Mouse (Mus musculus) thymus, postnatal 0 days (tissue): ENCODE data around the gene Syt1. TPM values are rescaled to one million over a fixed set of nuclear protein-coding genes. Genes with fewer than 3 reads are reported as not detected.

Experiments used
- DNase-seq: peaks from one replicate; pipeline ENCODE4 v3.0.0-alpha.2; 2015; ENCODE audit warnings: low spot score
- polyA plus RNA-seq: library from polyadenylated mRNA; unstranded; fragments of >200 nt; fragmentation: Nextera tagmentation; extraction: Ambion mirVana; gene quantifications from 2 replicates; pipeline ENCODE4 v1.2.1, GENCODE M21; 2015

Syt1 gene
- polyA plus RNA-seq, 1 experiment from 2014 or later = 1.8 TPM

- no peak for DNase-seq
These were observed 125.0 kb downstream of the Syt1 start for GRCm38 (mm10) chr10:108885769-108886168.

GRCm38 (mm10) chr10:108884520-108884919 lies 126.3 kb downstream of the Syt1 start:
- DNase-seq = no peak

GRCm38 (mm10) chr10:108880372-108880771 lies 130.4 kb downstream of the Syt1 start:
- DNase-seq = no peak

GRCm38 (mm10) chr10:108875730-108876129 lies 135.1 kb downstream of the Syt1 start:
- DNase-seq = no peak

GRCm38 (mm10) chr10:108874687-108875086 lies 136.1 kb downstream of the Syt1 start:
- no peak for DNase-seq

GRCm38 (mm10) chr10:108872359-108872758 lies 138.4 kb downstream of the Syt1 start:
- DNase-seq = no peak

- DNase-seq = no peak
These were observed 140.2 kb downstream of the Syt1 start for GRCm38 (mm10) chr10:108870586-108870985.

- DNase-seq = no peak
These were observed 142.6 kb downstream of the Syt1 start for GRCm38 (mm10) chr10:108868136-108868535.

GRCm38 (mm10) chr10:108867202-108867601 lies 143.6 kb downstream of the Syt1 start:
- DNase-seq = no peak

GRCm38 (mm10) chr10:108865586-108865985 lies 145.2 kb downstream of the Syt1 start:
- DNase-seq = no peak

- no peak for DNase-seq
These were observed 154.8 kb downstream of the Syt1 start for GRCm38 (mm10) chr10:108855986-108856385.

GRCm38 (mm10) chr10:108852757-108853156 lies 158.0 kb downstream of the Syt1 start:
- DNase-seq = no peak

- DNase-seq = no peak
These were observed 173.3 kb downstream of the Syt1 start for GRCm38 (mm10) chr10:108837434-108837833.

GRCm38 (mm10) chr10:108832248-108832647 lies 178.5 kb downstream of the Syt1 start:
- no peak for DNase-seq

- DNase-seq = no peak
These were observed 179.0 kb downstream of the Syt1 start for GRCm38 (mm10) chr10:108831801-108832200.

GRCm38 (mm10) chr10:108822273-108822672 lies 188.5 kb downstream of the Syt1 start:
- no peak for DNase-seq

GRCm38 (mm10) chr10:108815339-108815738 lies 195.4 kb downstream of the Syt1 start:
- DNase-seq = no peak

- DNase-seq = no peak
These were observed 206.4 kb downstream of the Syt1 start for GRCm38 (mm10) chr10:108804380-108804779.

GRCm38 (mm10) chr10:108800776-108801175 lies 210.0 kb downstream of the Syt1 start:
- DNase-seq = no peak

GRCm38 (mm10) chr10:108798826-108799225 lies 212.0 kb downstream of the Syt1 start:
- no peak for DNase-seq

- no peak for DNase-seq
These were observed 228.0 kb downstream of the Syt1 start for GRCm38 (mm10) chr10:108782817-108783216.

GRCm38 (mm10) chr10:108780614-108781013 lies 230.2 kb downstream of the Syt1 start:
- no peak for DNase-seq

- no peak for DNase-seq
These were observed 234.0 kb downstream of the Syt1 start for GRCm38 (mm10) chr10:108776735-108777134.

- DNase-seq = no peak
These were observed 239.7 kb downstream of the Syt1 start for GRCm38 (mm10) chr10:108771081-108771480.
